ENCODE assay signal across 12 mouse cellular contexts in the genomic region with DNA sequence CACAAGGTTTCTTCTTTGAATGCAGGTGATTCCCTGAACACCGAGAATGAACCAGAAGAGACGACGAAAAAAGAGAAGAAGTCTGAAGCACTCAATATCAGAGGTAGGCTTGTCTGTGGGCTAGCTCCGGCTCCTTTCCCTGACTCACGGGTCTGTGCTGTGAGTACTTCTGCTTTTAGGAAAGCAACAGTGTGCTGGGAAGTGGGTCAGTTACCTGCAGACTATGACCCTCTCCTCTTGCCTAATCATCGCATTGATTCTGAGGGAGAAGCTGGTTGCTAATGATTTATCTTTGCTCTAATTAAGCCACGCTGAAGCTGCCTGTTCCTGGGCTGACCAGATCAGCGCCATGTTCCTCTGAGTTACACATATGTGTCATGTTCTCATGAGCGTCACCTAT. TPM values are rescaled to one million over a fixed set of nuclear protein-coding genes. Genes with fewer than 3 reads are reported as not detected.
A peak's percentile ranks its signal among the peaks of the same experiment; 100 is the strongest.
DNase-seq lines count a peak whose midpoint lies in the region; ATAC-seq lines count a peak whose summit lies in the region.
"Had no signal": no experiment of that assay in that cellular context is flagged by ENCODE, and none has a peak within 500 bp of the region (broad histone marks: within the 10 kb centered on the region; RNA-seq: fewer than 3 reads in every experiment).

No protein-coding gene starts in this region.

- peak overlapping the region; percentile 64 for H3K4me3 ChIP-seq in hindbrain, embryonic 13.5 days
- no peak overlapping the region for H3K4me3 ChIP-seq in hindbrain, embryonic 11.5 days (ENCODE audit: low read depth, low read length)
- peak overlapping the region; percentile 21; the same call in 1 of the 2 replicates for H3K4me3 ChIP-seq in embryonic facial prominence, embryonic 10.5 days
- H3K4me3 ChIP-seq in intestine, embryonic 16.5 days (ENCODE audit: low read length) = peak overlapping the region; percentile 51; the same call in 1 of the 2 replicates
- H3K4me3 ChIP-seq in midbrain, embryonic 15.5 days = peak overlapping the region; percentile 54

- H3K4me2 ChIP-seq in hindbrain, embryonic 13.5 days = peak overlapping the region; percentile 85
- no peak overlapping the region for H3K4me2 ChIP-seq in hindbrain, embryonic 11.5 days (replicated peaks; ENCODE audit: low read depth, low read length)
- H3K4me2 ChIP-seq in intestine, embryonic 16.5 days (ENCODE audit: low read depth, low read length) = no peak overlapping the region
- peak overlapping the region; percentile 88 for H3K4me2 ChIP-seq in midbrain, embryonic 15.5 days

- DNase-seq in hindbrain, embryonic 11.5 days (ENCODE audit: low spot score) = no peak
- DNase-seq in embryonic facial prominence, embryonic 10.5 days (ENCODE audit: low spot score) = no peak
- no peak for DNase-seq in frontal cortex, postnatal 10 days (ENCODE audit: low spot score in 2 of 2)
- no peak for DNase-seq in cerebellum, adult 9-11 months
- DNase-seq in adrenal gland, adult (ENCODE audit: inconsistent age in 2 of 2, low spot score in 1 of 2) = no peak
- DNase-seq: lung, adult 2 months; right cerebral cortex, postnatal 25 days had no signal

- no peak overlapping the region for H3K27ac ChIP-seq in hindbrain, embryonic 13.5 days
- no peak overlapping the region for H3K27ac ChIP-seq in hindbrain, embryonic 11.5 days (ENCODE audit: low read depth, low read length)
- no peak overlapping the region for H3K27ac ChIP-seq in embryonic facial prominence, embryonic 10.5 days (replicated peaks)
- no peak overlapping the region for H3K27ac ChIP-seq in intestine, embryonic 16.5 days (ENCODE audit: low read length)
- no peak overlapping the region for H3K27ac ChIP-seq in midbrain, embryonic 15.5 days

- 85% methylated on average over 9 of the region's 9 CpGs for WGBS in hindbrain, embryonic 13.5 days
- 85% methylated on average over 9 of the region's 9 CpGs for WGBS in hindbrain, embryonic 11.5 days
- 82% methylated on average over 9 of the region's 9 CpGs for WGBS in embryonic facial prominence, embryonic 10.5 days
- 81% methylated on average over 9 of the region's 9 CpGs for WGBS in intestine, embryonic 16.5 days
- WGBS in midbrain, embryonic 15.5 days = 90% methylated on average over 9 of the region's 9 CpGs

- H3K4me1 ChIP-seq in hindbrain, embryonic 13.5 days (replicated peaks) = peaks cover 13% of the 10 kb centered on the region
- no peaks in the 10 kb centered on the region for H3K4me1 ChIP-seq in hindbrain, embryonic 11.5 days (replicated peaks; ENCODE audit: control insufficient read depth, insufficient read depth, low read length)
- H3K4me1 ChIP-seq in embryonic facial prominence, embryonic 10.5 days = peaks cover 15% of the 10 kb centered on the region
- H3K4me1 ChIP-seq in intestine, embryonic 16.5 days (ENCODE audit: control insufficient read depth, insufficient read depth, low read length) = peaks cover 15% of the 10 kb centered on the region
- peaks cover 9% of the 10 kb centered on the region for H3K4me1 ChIP-seq in midbrain, embryonic 15.5 days

- H3K27me3 ChIP-seq in hindbrain, embryonic 13.5 days = peaks cover 41% of the 10 kb centered on the region
- peaks cover 22% of the 10 kb centered on the region for H3K27me3 ChIP-seq in hindbrain, embryonic 11.5 days (ENCODE audit: control insufficient read depth, insufficient read depth, low read length)
- peaks cover 52% of the 10 kb centered on the region for H3K27me3 ChIP-seq in embryonic facial prominence, embryonic 10.5 days (replicated peaks; ENCODE audit: low read depth, poor library complexity, severe bottlenecking)
- peaks cover 20% of the 10 kb centered on the region for H3K27me3 ChIP-seq in intestine, embryonic 16.5 days (replicated peaks; ENCODE audit: control insufficient read depth, insufficient read depth, low read length)
- H3K27me3 ChIP-seq in midbrain, embryonic 15.5 days (replicated peaks) = peaks cover 12% of the 10 kb centered on the region; the same call in 1 of the 2 replicates
- H3K27me3 ChIP-seq: CH12.LX had no signal

- no peaks in the 10 kb centered on the region for H3K36me3 ChIP-seq in hindbrain, embryonic 13.5 days
- H3K36me3 ChIP-seq in hindbrain, embryonic 11.5 days (ENCODE audit: control insufficient read depth, insufficient read depth, low read length) = no peaks in the 10 kb centered on the region
- H3K36me3 ChIP-seq in embryonic facial prominence, embryonic 10.5 days (replicated peaks) = no peaks in the 10 kb centered on the region
- no peaks in the 10 kb centered on the region for H3K36me3 ChIP-seq in intestine, embryonic 16.5 days (ENCODE audit: control insufficient read depth, insufficient read depth, low read length)
- no peaks in the 10 kb centered on the region for H3K36me3 ChIP-seq in midbrain, embryonic 15.5 days (replicated peaks)

- ATAC-seq in hindbrain, embryonic 13.5 days (ENCODE audit: low FRiP score) = no peak
- no peak for ATAC-seq in hindbrain, embryonic 11.5 days (ENCODE audit: low FRiP score)
- ATAC-seq in intestine, embryonic 16.5 days = no peak
- ATAC-seq in midbrain, embryonic 15.5 days (replicated peaks) = no peak

- H3K9me3 ChIP-seq in hindbrain, embryonic 13.5 days = no peaks in the 10 kb centered on the region
- H3K9me3 ChIP-seq in hindbrain, embryonic 11.5 days (ENCODE audit: control insufficient read depth, low read length) = no peaks in the 10 kb centered on the region
- H3K9me3 ChIP-seq in embryonic facial prominence, embryonic 10.5 days = no peaks in the 10 kb centered on the region
- no peaks in the 10 kb centered on the region for H3K9me3 ChIP-seq in intestine, embryonic 16.5 days (ENCODE audit: control insufficient read depth, low read length)
- H3K9me3 ChIP-seq in midbrain, embryonic 15.5 days = no peaks in the 10 kb centered on the region

- no peak overlapping the region for H3K9ac ChIP-seq in hindbrain, embryonic 13.5 days
- H3K9ac ChIP-seq in hindbrain, embryonic 11.5 days (ENCODE audit: low read depth, low read length) = no peak overlapping the region
- H3K9ac ChIP-seq in intestine, embryonic 16.5 days (ENCODE audit: low read depth, low read length) = no peak overlapping the region
- no peak overlapping the region; the same call in 1 of the 2 replicates for H3K9ac ChIP-seq in midbrain, embryonic 15.5 days

RNA-seq across cellular contexts. Expression of a gene that starts 1.7 kb away (rescaled TPM):
- polyA plus RNA-seq in hindbrain, embryonic 13.5 days (2015; fragmentation: Nextera tagmentation; extraction: Ambion mirVana) = 3.4 and 3.8 TPM in 2 replicates
- 1.5 TPM in 2 replicates for polyA plus RNA-seq in hindbrain, embryonic 11.5 days (2014; fragmentation: Nextera tagmentation; extraction: Ambion mirVana)
- polyA plus RNA-seq in embryonic facial prominence, embryonic 10.5 days (2016; fragmentation: Nextera tagmentation; extraction: Ambion mirVana) = 1.0 and 1.2 TPM in 2 replicates
- polyA plus RNA-seq in intestine, embryonic 16.5 days (2015; fragmentation: Nextera tagmentation; extraction: Ambion mirVana) = 3.0 and 3.7 TPM in 2 replicates
- polyA plus RNA-seq in midbrain, embryonic 15.5 days (2015; fragmentation: Nextera tagmentation; extraction: Ambion mirVana) = 5.9 and 6.9 TPM in 2 replicates
- polyA plus RNA-seq: lung, adult 2 months; testis, adult 2 months had no signal

Comparison
In these comparisons a context has a peak if more than half of its experiments do, and no peak if none do; other contexts are left out.
1. H3K4me2 ChIP-seq: peak in hindbrain, embryonic 13.5 days (single experiment) and midbrain, embryonic 15.5 days (single experiment); none in hindbrain, embryonic 11.5 days (single experiment) and intestine, embryonic 16.5 days (single experiment).